9 mouse cellular contexts compared by ENCODE assay signal in the genomic region with DNA sequence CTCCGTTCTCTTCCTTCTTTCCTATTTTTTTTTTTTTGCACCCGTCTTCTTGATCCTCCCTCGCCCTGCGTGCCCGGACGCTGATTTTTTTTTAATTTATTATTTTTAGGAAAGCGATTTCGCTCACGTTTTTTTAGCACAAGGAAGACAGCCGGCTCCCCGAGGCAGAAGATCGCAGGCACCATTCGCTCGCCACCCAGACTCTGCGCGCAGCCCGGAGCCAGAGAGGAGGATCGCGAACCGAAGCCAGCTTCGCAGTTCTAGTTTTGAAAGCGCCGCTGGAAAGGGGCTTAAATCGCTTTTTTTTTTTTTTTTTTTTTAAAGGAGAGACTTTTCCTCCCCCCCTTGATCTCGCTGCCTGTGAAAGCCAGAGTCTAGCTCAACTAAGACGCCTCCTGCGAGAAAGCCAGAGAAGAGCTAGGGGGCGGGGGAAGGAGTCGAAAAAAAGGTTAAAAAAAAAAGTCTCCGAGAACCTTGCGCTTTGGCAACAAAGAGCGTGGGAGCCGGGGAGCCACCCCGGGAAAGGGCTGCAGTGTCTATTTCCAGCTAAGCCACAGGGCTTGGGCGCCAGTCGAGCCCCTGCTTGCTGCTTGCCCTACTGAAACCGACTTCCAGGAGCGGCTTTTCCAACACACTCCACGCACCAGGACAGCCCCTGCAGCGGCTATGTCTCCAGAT. TPM values are rescaled to one million over a fixed set of nuclear protein-coding genes. Genes with fewer than 3 reads are reported as not detected.
DNase-seq lines count a peak whose midpoint lies in the region; ATAC-seq and TF ChIP-seq lines count a peak whose summit lies in the region.
"Had no signal": no experiment of that assay in that cellular context is flagged by ENCODE, and none has a peak within 500 bp of the region (broad histone marks: within the 10 kb centered on the region; RNA-seq: fewer than 3 reads in every experiment).

No protein-coding gene starts in this region.

- peak overlapping the region; percentile 83 for H3K4me2 ChIP-seq in heart, embryonic 13.5 days
- peak overlapping the region; percentile 72 for H3K4me2 ChIP-seq in limb, embryonic 15.5 days

- ATAC-seq in heart, embryonic 13.5 days (ENCODE audit: extremely low read depth, insufficient number of reproducible peaks, low FRiP score, low TSS enrichment), result no peak
- no peak for ATAC-seq in limb, embryonic 15.5 days (ENCODE audit: insufficient number of reproducible peaks, low FRiP score, low TSS enrichment, low read depth)

- H3K9me3 ChIP-seq in heart, embryonic 13.5 days, result no peaks in the 10 kb centered on the region
- H3K9me3 ChIP-seq in limb, embryonic 15.5 days, result no peaks in the 10 kb centered on the region

- no peak for TF ChIP-seq CTCF in olfactory bulb, adult 2 months (IDR thresholded peaks at IDR 0.05; ENCODE audit: insufficient read depth, low read depth, low read length)

- peak overlapping the region; percentile 90 for H3K27ac ChIP-seq in heart, embryonic 13.5 days (replicated peaks)
- peak overlapping the region; percentile 94 for H3K27ac ChIP-seq in limb, embryonic 15.5 days
- no peak overlapping the region for H3K27ac ChIP-seq in olfactory bulb, adult 2 months (ENCODE audit: insufficient read depth, low read depth, low read length)

- H3K27me3 ChIP-seq in heart, embryonic 13.5 days (replicated peaks), result peaks cover 80% of the 10 kb centered on the region
- H3K27me3 ChIP-seq in limb, embryonic 15.5 days, result peaks cover 67% of the 10 kb centered on the region
- H3K27me3 ChIP-seq: CH12.LX had no signal

- H3K9ac ChIP-seq in heart, embryonic 13.5 days, result peak overlapping the region; percentile 86
- peak overlapping the region; percentile 41 for H3K9ac ChIP-seq in limb, embryonic 15.5 days

- peaks cover 33% of the 10 kb centered on the region for H3K4me1 ChIP-seq in heart, embryonic 13.5 days
- peaks cover 34% of the 10 kb centered on the region for H3K4me1 ChIP-seq in limb, embryonic 15.5 days
- H3K4me1 ChIP-seq in olfactory bulb, adult 2 months (ENCODE audit: control insufficient read depth, insufficient read depth, low read length), result peaks cover 11% of the 10 kb centered on the region

- DNase-seq in gastrocnemius, adult 18-20 months (ENCODE audit: low spot score), result peak; percentile 20
- no peak for DNase-seq in gastrocnemius, adult 8-10 months (ENCODE audit: low spot score in 2 of 2)
- DNase-seq in adrenal gland, postnatal 25 days, result peak; percentile 60
- DNase-seq in thymus, postnatal 10 days (ENCODE audit: low spot score in 2 of 2), result no peak
- DNase-seq in urinary bladder, postnatal 4 days (ENCODE audit: low spot score in 2 of 2), result no peak

- peaks cover 1% of the 10 kb centered on the region; the same call in 1 of the 2 replicates for H3K36me3 ChIP-seq in heart, embryonic 13.5 days
- H3K36me3 ChIP-seq in limb, embryonic 15.5 days, result no peaks in the 10 kb centered on the region

- peak overlapping the region; percentile 57 for H3K4me3 ChIP-seq in heart, embryonic 13.5 days
- peak overlapping the region; percentile 52 for H3K4me3 ChIP-seq in limb, embryonic 15.5 days
- peak overlapping the region; percentile 13; the same call in 1 of the 2 replicates for H3K4me3 ChIP-seq in olfactory bulb, adult 2 months (ENCODE audit: insufficient read depth, low read depth, low read length)

- WGBS in heart, embryonic 13.5 days, result under 1% methylated on average over 40 of the region's 40 CpGs
- WGBS in limb, embryonic 15.5 days, result under 1% methylated on average over 39 of the region's 40 CpGs
- 2% methylated on average over 40 of the region's 40 CpGs for WGBS in olfactory bulb, adult 2 months

- no peak for TF ChIP-seq POLR2A in olfactory bulb, adult 2 months (IDR thresholded peaks at IDR 0.05; ENCODE audit: insufficient read depth, low read depth, low read length)

RNA-seq across cellular contexts. Expression of a gene that starts 0.8 kb away (rescaled TPM):
- total RNA-seq in gastrocnemius, adult 18-20 months (2021), result 1 to 10 TPM; 4.5 to 8.7 TPM
- total RNA-seq in gastrocnemius, adult 8-10 months (2022), result 1 to 10 TPM; 1.5 to 5.8 (median 3.2) TPM
- 215 and 277 TPM in 2 replicates for total RNA-seq in adrenal gland, postnatal 25 days (2021)
- 9.4 and 12.8 TPM in 2 replicates for polyA plus RNA-seq in heart, embryonic 13.5 days (2015; fragmentation: Nextera tagmentation; extraction: Ambion mirVana)
- polyA plus RNA-seq in limb, embryonic 15.5 days (2015; fragmentation: Nextera tagmentation; extraction: Ambion mirVana), result 20.8 and 23.5 TPM in 2 replicates
- polyA plus RNA-seq in olfactory bulb, adult 2 months (2012; ENCODE audit: insufficient read depth, insufficient read length, low replicate concordance, missing spikeins), result not detected in 2 replicates
- total RNA-seq: CH12.LX had no signal

Comparison
In these comparisons a context has a peak if more than half of its experiments do, and no peak if none do; other contexts are left out.
1. DNase-seq: peak in gastrocnemius, adult 18-20 months (single experiment) and adrenal gland, postnatal 25 days (single experiment); none in gastrocnemius, adult 8-10 months (0 of 2), thymus, postnatal 10 days (0 of 2) and urinary bladder, postnatal 4 days (0 of 2).
2. RNA of a gene that starts 0.8 kb away (total RNA-seq): 215 to 277 TPM in adrenal gland, postnatal 25 days; 4.5 to 8.7 TPM in gastrocnemius, adult 18-20 months and 1.5 to 5.8 TPM in gastrocnemius, adult 8-10 months; every median in the first group is over 10 times any median in the second.
3. Peak in every context shown above with its lines, with median percentiles within 50 percentile points of each other: H3K4me3 ChIP-seq.